Mouse (Mus musculus): ENCODE results near the gene Cacnb1. TPM values are rescaled to one million over a fixed set of nuclear protein-coding genes. Genes with fewer than 3 reads are reported as not detected.
A peak's percentile ranks its signal among the peaks of the same experiment; 100 is the strongest.

Cacnb1 gene
- polyA plus RNA-seq, 1 experiment, result 79.4 TPM

- Histone ChIP-seq H3K4me1 (ENCODE audit: control insufficient read depth, insufficient read depth, low read length) (peaks cover 7% of the 10 kb centered on the region), H3K36me3 (ENCODE audit: control insufficient read depth, insufficient read depth, low read length) (peaks cover 2% of the 10 kb centered on the region; the same call in 1 of the 2 replicates), H3K4me3 (ENCODE audit: control insufficient read depth, low read depth, low read length) (no peak overlapping the region), H3K27ac (ENCODE audit: control insufficient read depth, insufficient read depth, low read depth, low read length) (no peak overlapping the region), H3K27me3 (ENCODE audit: control insufficient read depth, insufficient read depth, low read length) (no peaks in the 10 kb centered on the region)
- TF ChIP-seq CTCF (IDR thresholded peaks at IDR 0.05; ENCODE audit: control insufficient read depth, insufficient read depth, insufficient replicate concordance, low read depth, low read length), result no peak
- TF ChIP-seq POLR2A (IDR thresholded peaks at IDR 0.05; ENCODE audit: control insufficient read depth, low read depth, low read length), result no peak
These were observed 68.2 kb downstream of the Cacnb1 start for GRCm38 (mm10) chr11:97954469-97955141.

DNA sequence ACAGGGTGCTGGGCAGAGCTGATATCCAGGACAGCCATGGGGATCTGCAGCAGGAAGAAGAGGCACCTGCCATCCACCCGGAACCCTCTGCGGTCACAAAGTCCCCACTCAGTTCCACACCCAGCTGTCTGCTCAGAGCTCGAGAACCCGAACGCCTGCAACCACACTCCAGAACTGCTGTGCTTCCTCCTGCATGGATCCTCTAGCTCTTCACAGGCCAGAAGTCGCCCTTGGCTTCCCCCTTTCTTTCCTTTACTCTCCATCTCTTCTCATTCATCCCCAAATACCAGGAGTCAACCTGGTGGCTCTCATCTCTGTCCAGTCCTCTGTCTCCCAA lies 68.9 kb downstream of the Cacnb1 start:
- Histone ChIP-seq H3K4me3 (ENCODE audit: control insufficient read depth, low read depth, low read length) (0 out of 2 replicates have a peak overlapping the region, but pooled peaks have one; percentile 2), H3K4me1 (ENCODE audit: control insufficient read depth, insufficient read depth, low read length) (peaks cover 3% of the 10 kb centered on the region), H3K27me3 (ENCODE audit: control insufficient read depth, insufficient read depth, low read length) (no peaks in the 10 kb centered on the region), H3K36me3 (ENCODE audit: control insufficient read depth, insufficient read depth, low read length) (peaks cover 2% of the 10 kb centered on the region; the same call in 1 of the 2 replicates), H3K27ac (ENCODE audit: control insufficient read depth, insufficient read depth, low read depth, low read length) (no peak overlapping the region)
- no peak for TF ChIP-seq POLR2A (IDR thresholded peaks at IDR 0.05; ENCODE audit: control insufficient read depth, low read depth, low read length)
- no peak for TF ChIP-seq CTCF (IDR thresholded peaks at IDR 0.05; ENCODE audit: control insufficient read depth, insufficient read depth, insufficient replicate concordance, low read depth, low read length)

DNA sequence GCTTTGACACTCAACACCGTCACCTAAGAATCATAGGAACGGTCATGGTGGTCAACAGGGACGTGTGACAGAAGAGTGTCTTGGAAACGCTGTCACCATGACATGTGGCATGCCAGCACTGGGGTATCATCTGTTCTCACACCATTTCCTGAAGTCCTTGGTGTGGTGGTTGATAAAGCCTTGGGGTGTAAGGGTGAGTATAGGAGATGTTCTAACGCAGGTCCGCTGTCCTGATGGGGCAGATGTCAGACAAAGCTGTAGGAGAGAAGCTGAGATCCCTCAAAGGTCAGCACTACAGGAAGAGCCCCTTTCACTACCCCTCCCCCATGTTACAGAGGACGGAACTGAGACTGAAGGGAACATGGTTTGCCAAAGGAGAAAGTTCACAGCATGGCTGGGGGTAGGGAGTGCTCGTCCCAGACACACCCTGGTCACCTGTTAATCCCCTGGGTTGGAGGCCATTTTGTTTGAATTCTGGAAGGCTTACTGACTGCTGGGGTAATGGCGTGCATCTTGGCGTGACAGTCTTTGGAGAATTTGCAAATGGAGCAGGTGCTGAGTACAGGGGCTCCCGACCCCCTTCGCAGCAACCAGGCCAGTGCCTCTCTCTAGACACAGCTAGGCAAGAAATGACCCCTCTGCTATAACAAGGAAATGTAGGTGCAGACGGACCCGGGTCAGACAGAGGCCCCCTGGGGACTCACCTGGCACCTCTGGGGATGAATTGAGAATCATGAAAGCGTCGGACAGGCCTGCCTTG lies 69.5 kb downstream of the Cacnb1 start:
- Histone ChIP-seq H3K4me1 (ENCODE audit: control insufficient read depth, insufficient read depth, low read length) (peaks cover 2% of the 10 kb centered on the region; the same call in 1 of the 2 replicates), H3K4me3 (ENCODE audit: control insufficient read depth, low read depth, low read length) (no peak overlapping the region), H3K27me3 (ENCODE audit: control insufficient read depth, insufficient read depth, low read length) (no peaks in the 10 kb centered on the region), H3K36me3 (ENCODE audit: control insufficient read depth, insufficient read depth, low read length) (peaks cover 2% of the 10 kb centered on the region; the same call in 1 of the 2 replicates), H3K27ac (ENCODE audit: control insufficient read depth, insufficient read depth, low read depth, low read length) (no peak overlapping the region)
- TF ChIP-seq POLR2A (IDR thresholded peaks at IDR 0.05; ENCODE audit: control insufficient read depth, low read depth, low read length), result no peak
- TF ChIP-seq CTCF (IDR thresholded peaks at IDR 0.05; ENCODE audit: control insufficient read depth, insufficient read depth, insufficient replicate concordance, low read depth, low read length), result no peak

GRCm38 (mm10) chr11:97952367-97953006 lies 70.3 kb downstream of the Cacnb1 start:
- Histone ChIP-seq H3K27ac (ENCODE audit: control insufficient read depth, insufficient read depth, low read depth, low read length) (no peak overlapping the region), H3K27me3 (ENCODE audit: control insufficient read depth, insufficient read depth, low read length) (no peaks in the 10 kb centered on the region), H3K4me3 (ENCODE audit: control insufficient read depth, low read depth, low read length) (no peak overlapping the region), H3K36me3 (ENCODE audit: control insufficient read depth, insufficient read depth, low read length) (peaks cover 2% of the 10 kb centered on the region; the same call in 1 of the 2 replicates), H3K4me1 (ENCODE audit: control insufficient read depth, insufficient read depth, low read length) (peaks cover 2% of the 10 kb centered on the region; the same call in 1 of the 2 replicates)
- no peak for TF ChIP-seq CTCF (IDR thresholded peaks at IDR 0.05; ENCODE audit: control insufficient read depth, insufficient read depth, insufficient replicate concordance, low read depth, low read length)
- TF ChIP-seq POLR2A (IDR thresholded peaks at IDR 0.05; ENCODE audit: control insufficient read depth, low read depth, low read length), result no peak

Other genes with a start within 250 kb of the Cacnb1 start
- gene 1700001P01Rik, start 247.1 kb downstream of the Cacnb1 start, polyA plus RNA-seq (2012; rRNA removed), result 174 and 181 TPM in 2 replicates
- 120 and 126 TPM in 2 replicates for gene Rpl23, start 240.6 kb downstream of the Cacnb1 start, polyA plus RNA-seq (2012; rRNA removed)
- 21.4 and 23.1 TPM in 2 replicates for gene Lasp1, start 224.0 kb downstream of the Cacnb1 start, polyA plus RNA-seq (2012; rRNA removed)
- 2.7 and 3.5 TPM in 2 replicates for gene B230217C12Rik, start 182.3 kb downstream of the Cacnb1 start, polyA plus RNA-seq (2012; rRNA removed)
- gene Fbxo47, start 138.9 kb downstream of the Cacnb1 start, polyA plus RNA-seq (2012; rRNA removed), result 19.8 and 25.8 TPM in 2 replicates
- 64.4 and 70.5 TPM in 2 replicates for gene Plxdc1, start 36.6 kb downstream of the Cacnb1 start, polyA plus RNA-seq (2012; rRNA removed)
- gene Arl5c, start 26.9 kb downstream of the Cacnb1 start, polyA plus RNA-seq (2012; rRNA removed), result 0.20 and 0.44 TPM in 2 replicates
- 236 and 267 TPM in 2 replicates for gene Rpl19, start 3.7 kb upstream of the Cacnb1 start, polyA plus RNA-seq (2012; rRNA removed)
- gene Stac2, start 30.4 kb upstream of the Cacnb1 start, polyA plus RNA-seq (2012; rRNA removed), result 7.3 and 7.6 TPM in 2 replicates
- 8.0 and 8.2 TPM in 2 replicates for gene Fbxl20, start 127.4 kb upstream of the Cacnb1 start, polyA plus RNA-seq (2012; rRNA removed)
- gene Med1, start 170.3 kb upstream of the Cacnb1 start, polyA plus RNA-seq (2012; rRNA removed), result 41.1 and 53.7 TPM in 2 replicates
- 15.7 and 17.6 TPM in 2 replicates for gene Cdk12, start 180.0 kb upstream of the Cacnb1 start, polyA plus RNA-seq (2012; rRNA removed)

All from testis, adult 2 months (tissue).